Mouse (Mus musculus): ENCODE results near the gene Wdr43.

DNA sequence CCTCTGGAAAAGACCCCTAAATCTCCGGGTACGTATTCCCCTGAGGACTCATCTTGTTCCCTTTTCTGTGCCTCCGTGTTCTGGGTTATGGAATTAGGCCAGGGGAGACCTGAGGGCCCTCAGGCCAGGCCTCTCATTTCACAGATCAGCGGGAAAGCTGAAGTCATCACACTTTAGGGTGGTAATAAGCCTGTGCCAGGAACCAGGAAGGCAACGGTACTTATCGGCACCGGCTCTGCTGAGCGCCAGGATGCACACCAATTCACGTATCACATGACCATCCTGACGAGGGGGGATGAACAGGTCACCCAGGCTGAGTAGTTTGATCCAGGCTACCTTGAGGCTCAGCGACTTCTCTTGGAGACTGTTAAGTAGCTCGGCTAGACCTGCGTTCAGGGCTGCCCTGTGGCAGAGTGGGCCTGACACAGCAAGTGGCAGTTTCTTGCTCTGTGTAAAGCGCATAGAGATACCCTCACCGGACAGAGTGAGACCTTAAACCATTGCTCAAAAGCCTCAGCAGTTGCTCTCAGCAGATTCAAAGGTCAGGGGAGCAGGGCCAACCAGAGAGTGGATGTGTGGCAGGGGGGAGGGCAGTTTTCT lies 80.1 kb downstream of the Wdr43 start:
- TF ChIP-seq CTCF (conservative IDR thresholded peaks at IDR 0.05; ENCODE audit: insufficient read depth, insufficient read length, low read depth, low read length) (no peak), POLR2A (IDR thresholded peaks at IDR 0.05; ENCODE audit: low read depth, low read length) (no peak)
